Mouse (Mus musculus) stomach, embryonic 14.5 days (tissue): Measurements from ENCODE around the gene Hvcn1. TPM values are rescaled to one million over a fixed set of nuclear protein-coding genes. Genes with fewer than 3 reads are reported as not detected.

Experiments
- ATAC-seq: fragments of 200-750 bp; cut with Nextera tagmentation; 2 replicates; pipeline ENCODE4 v1.8.0; 2017; ENCODE audit warnings: low read depth, moderate TSS enrichment; ENCODE audit not compliant: insufficient number of reproducible peaks, insufficient read depth, low FRiP score
- H3K27ac ChIP-seq: fragments of 300-500 bp; sonication (generic); 2 replicates; pipeline ENCODE4 v1.5.1; 2014; ENCODE audit warnings: mild to moderate bottlenecking, low read length, moderate library complexity, mixed read lengths
- H3K27me3 ChIP-seq: fragments of 300-500 bp; sonication (generic); 2 replicates; pipeline ENCODE4 v1.6.1; 2014; ENCODE audit warnings: low read length, control low read depth, mixed read lengths; ENCODE audit not compliant: control insufficient read depth, insufficient read depth
- H3K36me3 ChIP-seq: fragments of 300-500 bp; sonication (generic); 2 replicates; pipeline ENCODE4 v1.6.1; 2014; ENCODE audit warnings: mild to moderate bottlenecking, control low read depth, low read length, moderate library complexity, mixed read lengths; ENCODE audit not compliant: control insufficient read depth, insufficient read depth
- H3K4me1 ChIP-seq: fragments of 300-500 bp; sonication (generic); 2 replicates; pipeline ENCODE4 v1.6.1; 2014; ENCODE audit warnings: low read length, control low read depth, mixed read lengths; ENCODE audit not compliant: control insufficient read depth, insufficient read depth
- H3K4me2 ChIP-seq: fragments of 300-500 bp; sonication (generic); replicated peaks from 2 replicates; pipeline ENCODE4 v1.6.1; 2014; ENCODE audit warnings: low read depth, low read length, control low read depth
- H3K4me3 ChIP-seq: fragments of 300-500 bp; sonication (generic); 2 replicates; pipeline ENCODE4 v1.5.1; 2014; ENCODE audit warnings: low read depth, low read length, control low read depth
- H3K9ac ChIP-seq: fragments of 300-500 bp; sonication (generic); replicated peaks from 2 replicates; pipeline ENCODE4 v1.6.1; 2014; ENCODE audit warnings: low read depth, mild to moderate bottlenecking, control low read depth, low read length, moderate library complexity, mixed read lengths
- H3K9me3 ChIP-seq: fragments of 300-500 bp; sonication (generic); 2 replicates; pipeline ENCODE4 v1.6.1; 2016; ENCODE audit warnings: low read depth, low read length, control low read depth; ENCODE audit not compliant: control insufficient read depth
- WGBS: fragments of 180-500 bp; shearing (Covaris S2); extraction: QIAGEN DNeasy Blood & Tissue Kit; methylation state at CpG from one replicate; pipeline ENCODE4 v1.1.7; 2014; 5-methylcytosine and 5-hydroxymethylcytosine counted together
- polyA plus RNA-seq: library from polyadenylated mRNA; unstranded; fragments of >200 nt; fragmentation: Nextera tagmentation; extraction: Ambion mirVana; gene quantifications from 2 replicates; pipeline ENCODE4 v1.2.1, GENCODE M21; 2014

The Hvcn1 gene
- polyA plus RNA-seq, 1 experiment from 2014 or later = 6.2 TPM

- no peak overlapping the region for H3K4me3 ChIP-seq
- no peaks in the 10 kb centered on the region for H3K9me3 ChIP-seq
- no peak overlapping the region for H3K9ac ChIP-seq
- WGBS = 80% methylated on average over 5 of the region's 5 CpGs
- no peak for ATAC-seq
- H3K27ac ChIP-seq = no peak overlapping the region
- no peaks in the 10 kb centered on the region for H3K4me1 ChIP-seq
- no peak overlapping the region for H3K4me2 ChIP-seq
- H3K36me3 ChIP-seq = no peaks in the 10 kb centered on the region
- no peaks in the 10 kb centered on the region for H3K27me3 ChIP-seq
Observed at GRCm38 (mm10) chr5:122272821-122273220, 66.2 kb downstream of the Hvcn1 start.

GRCm38 (mm10) chr5:122274785-122275184 lies 68.2 kb downstream of the Hvcn1 start:
- H3K4me1 ChIP-seq = no peaks in the 10 kb centered on the region
- no peaks in the 10 kb centered on the region for H3K9me3 ChIP-seq
- no peak overlapping the region for H3K4me3 ChIP-seq
- no peak for ATAC-seq
- no peak overlapping the region for H3K27ac ChIP-seq
- no peak overlapping the region for H3K9ac ChIP-seq
- no peaks in the 10 kb centered on the region for H3K27me3 ChIP-seq
- no peaks in the 10 kb centered on the region for H3K36me3 ChIP-seq
- H3K4me2 ChIP-seq = no peak overlapping the region
- 36% methylated on average over 5 of the region's 5 CpGs for WGBS

- H3K9ac ChIP-seq = no peak overlapping the region
- no peaks in the 10 kb centered on the region for H3K27me3 ChIP-seq
- no peaks in the 10 kb centered on the region for H3K9me3 ChIP-seq
- H3K4me2 ChIP-seq = no peak overlapping the region
- no peaks in the 10 kb centered on the region for H3K36me3 ChIP-seq
- peaks cover 7% of the 10 kb centered on the region; the same call in 1 of the 2 replicates for H3K4me1 ChIP-seq
- no peak overlapping the region for H3K27ac ChIP-seq
- H3K4me3 ChIP-seq = no peak overlapping the region
- 80% methylated on average over 7 of the region's 7 CpGs for WGBS
- ATAC-seq = no peak
Observed at GRCm38 (mm10) chr5:122278946-122279345, 72.3 kb downstream of the Hvcn1 start.

GRCm38 (mm10) chr5:122279799-122280421 lies 73.3 kb downstream of the Hvcn1 start:
- no peak overlapping the region for H3K9ac ChIP-seq
- WGBS = 63% methylated on average over 12 of the region's 12 CpGs
- ATAC-seq = no peak
- peaks cover 7% of the 10 kb centered on the region; the same call in 1 of the 2 replicates for H3K4me1 ChIP-seq
- no peak overlapping the region for H3K27ac ChIP-seq
- H3K27me3 ChIP-seq = no peaks in the 10 kb centered on the region
- H3K9me3 ChIP-seq = no peaks in the 10 kb centered on the region
- H3K4me3 ChIP-seq = no peak overlapping the region
- H3K4me2 ChIP-seq = no peak overlapping the region; the same call in 1 of the 2 replicates
- H3K36me3 ChIP-seq = no peaks in the 10 kb centered on the region

GRCm38 (mm10) chr5:122280422-122280826 lies 73.8 kb downstream of the Hvcn1 start:
- Histone ChIP-seq H3K36me3 (no peaks in the 10 kb centered on the region), H3K9ac (no peak overlapping the region), H3K4me2 (peak overlapping the region; percentile 14; the same call in 1 of the 2 replicates), H3K4me3 (0 out of 2 replicates have a peak overlapping the region, but pooled peaks have one; percentile 8), H3K4me1 (peaks cover 9% of the 10 kb centered on the region), H3K9me3 (no peaks in the 10 kb centered on the region), H3K27me3 (no peaks in the 10 kb centered on the region), H3K27ac (no peak overlapping the region)
- WGBS = 30% methylated on average over 6 of the region's 6 CpGs
- ATAC-seq = no peak

GRCm38 (mm10) chr5:122280827-122281462 lies 74.3 kb downstream of the Hvcn1 start:
- H3K9ac ChIP-seq = no peak overlapping the region
- whole genome bisulfite sequencing = 24% methylated on average over 19 of the region's 19 CpGs
- peaks cover 15% of the 10 kb centered on the region for H3K4me1 ChIP-seq

GRCm38 (mm10) chr5:122283828-122284182 lies 77.2 kb downstream of the Hvcn1 start:
- H3K9ac ChIP-seq = no peak overlapping the region

More at GRCm38 (mm10) chr5:122280827-122281462, 74.3 kb downstream of the Hvcn1 start:
- Histone ChIP-seq H3K4me2 (peak overlapping the region; percentile 14; the same call in 1 of the 2 replicates), H3K27ac (no peak overlapping the region), H3K9me3 (no peaks in the 10 kb centered on the region), H3K4me3 (0 out of 2 replicates have a peak overlapping the region, but pooled peaks have one; percentile 8), H3K27me3 (no peaks in the 10 kb centered on the region), H3K36me3 (no peaks in the 10 kb centered on the region)
- no peak for ATAC-seq

GRCm38 (mm10) chr5:122284183-122285028 lies 77.8 kb downstream of the Hvcn1 start, which contains the start of gene Pptc7:
Pptc7 (plus strand) TSS chr5:122284365.
- H3K36me3 ChIP-seq = no peaks in the 10 kb centered on the region
- peak within 1 kb of the TSS; percentile 99 for H3K4me2 ChIP-seq
- H3K27me3 ChIP-seq = no peaks in the 10 kb centered on the region
- WGBS = under 1% methylated on average over 81 of the region's 114 CpGs
- H3K27ac ChIP-seq = peak within 1 kb of the TSS; percentile 48
- ATAC-seq = peak; percentile 92
- H3K9ac ChIP-seq = peak within 1 kb of the TSS; percentile 78
- H3K4me3 ChIP-seq = peak within 1 kb of the TSS; percentile 91
- no peaks in the 10 kb centered on the region for H3K9me3 ChIP-seq
- H3K4me1 ChIP-seq = peaks cover 19% of the 10 kb centered on the region

More at GRCm38 (mm10) chr5:122283828-122284182, 77.2 kb downstream of the Hvcn1 start:
- Histone ChIP-seq H3K9me3 (no peaks in the 10 kb centered on the region), H3K27me3 (no peaks in the 10 kb centered on the region), H3K4me3 (peak overlapping the region; percentile 91), H3K27ac (no peak overlapping the region), H3K4me2 (peak overlapping the region; percentile 16; the same call in 1 of the 2 replicates), H3K4me1 (peaks cover 19% of the 10 kb centered on the region), H3K36me3 (no peaks in the 10 kb centered on the region)
- WGBS = 30% methylated on average over 2 of the region's 2 CpGs
- no peak for ATAC-seq
